Mouse (Mus musculus) embryonic facial prominence, embryonic 14.5 days (tissue): ENCODE results near the gene Mybbp1a. TPM values are rescaled to one million over a fixed set of nuclear protein-coding genes. Genes with fewer than 3 reads are reported as not detected.

Source experiments
- ATAC-seq: fragments of 200-750 bp; cut with Nextera tagmentation; 2 replicates; pipeline ENCODE4 v1.8.0; 2017; ENCODE audit warnings: low read depth, moderate number of reproducible peaks, moderate TSS enrichment
- DNase-seq: peaks from one replicate; pipeline ENCODE4 v3.0.0-alpha.2; 2015; ENCODE audit warnings: low spot score
- H3K27ac ChIP-seq: fragments of 300-500 bp; sonication (generic); replicated peaks from 2 replicates; pipeline ENCODE4 v1.5.1; 2014; ENCODE audit warnings: low read depth, mild to moderate bottlenecking, low read length, moderate library complexity
- H3K27me3 ChIP-seq: fragments of 300-500 bp; sonication (generic); replicated peaks from 2 replicates; pipeline ENCODE4 v1.6.1; 2014; ENCODE audit warnings: low read length; ENCODE audit not compliant: control insufficient read depth, insufficient read depth
- H3K36me3 ChIP-seq: fragments of 300-500 bp; sonication (generic); 2 replicates; pipeline ENCODE4 v1.6.1; 2014; ENCODE audit warnings: low read length, mixed read lengths; ENCODE audit not compliant: control insufficient read depth, insufficient read depth
- H3K4me1 ChIP-seq: fragments of 300-500 bp; sonication (generic); 2 replicates; pipeline ENCODE4 v1.6.1; 2014; ENCODE audit warnings: antibody characterized with exemption, low read length; ENCODE audit not compliant: control insufficient read depth, insufficient read depth
- H3K4me2 ChIP-seq: fragments of 300-500 bp; sonication (generic); 2 replicates; pipeline ENCODE4 v1.6.1; 2014; ENCODE audit warnings: low read depth, mild to moderate bottlenecking, low read length, moderate library complexity, mixed read lengths
- H3K4me3 ChIP-seq: fragments of 300-500 bp; sonication (generic); 2 replicates; pipeline ENCODE4 v1.5.1; 2014; ENCODE audit warnings: low read depth, mild to moderate bottlenecking, low read length
- H3K9ac ChIP-seq: fragments of 300-500 bp; sonication (generic); 2 replicates; pipeline ENCODE4 v1.6.1; 2014; ENCODE audit warnings: low read depth, mild to moderate bottlenecking, low read length, moderate library complexity, mixed read lengths
- H3K9me3 ChIP-seq: fragments of 300-500 bp; sonication (generic); 2 replicates; pipeline ENCODE4 v1.6.1; 2016; ENCODE audit warnings: low read length; ENCODE audit not compliant: control insufficient read depth
- WGBS: fragments of 180-500 bp; shearing (Covaris S2); extraction: QIAGEN DNeasy Blood & Tissue Kit; methylation state at CpG from one replicate; pipeline ENCODE4 v1.1.7; 2014; 5-methylcytosine and 5-hydroxymethylcytosine counted together
- polyA plus RNA-seq: library from polyadenylated mRNA; unstranded; fragments of >200 nt; fragmentation: Nextera tagmentation; extraction: Ambion mirVana; gene quantifications from 2 replicates; pipeline ENCODE4 v1.2.1, GENCODE M21; 2014

Gene Mybbp1a
- polyA plus RNA-seq, 1 experiment from 2014 or later, result 114 TPM

GRCm38 (mm10) chr11:72491130-72491960, 50.2 kb downstream of the Mybbp1a start:
- no peak for DNase-seq
- H3K4me1 ChIP-seq, result peaks cover 10% of the 10 kb centered on the region
- H3K4me2 ChIP-seq, result no peak overlapping the region
- H3K9me3 ChIP-seq, result no peaks in the 10 kb centered on the region
- peaks cover 32% of the 10 kb centered on the region for H3K27me3 ChIP-seq
- no peak overlapping the region for H3K9ac ChIP-seq
- H3K27ac ChIP-seq, result no peak overlapping the region
- no peak for ATAC-seq
- no peaks in the 10 kb centered on the region for H3K36me3 ChIP-seq
- no peak overlapping the region for H3K4me3 ChIP-seq
- WGBS, result 64% methylated on average over 15 of the region's 15 CpGs

GRCm38 (mm10) chr11:72494046-72494988, 53.2 kb downstream of the Mybbp1a start:
- peak; percentile 66 for DNase-seq
- no peak for ATAC-seq
- no peaks in the 10 kb centered on the region for H3K9me3 ChIP-seq
- H3K9ac ChIP-seq, result no peak overlapping the region
- no peak overlapping the region for H3K4me3 ChIP-seq
- peaks cover 3% of the 10 kb centered on the region; the same call in 1 of the 2 replicates for H3K4me1 ChIP-seq
- H3K27me3 ChIP-seq, result peaks cover 7% of the 10 kb centered on the region; the same call in 1 of the 2 replicates
- no peak overlapping the region for H3K4me2 ChIP-seq
- H3K36me3 ChIP-seq, result no peaks in the 10 kb centered on the region
- no peak overlapping the region for H3K27ac ChIP-seq
- WGBS, result 58% methylated on average over 8 of the region's 8 CpGs

- Histone ChIP-seq H3K9me3 (no peaks in the 10 kb centered on the region), H3K4me3 (no peak overlapping the region), H3K27me3 (no peaks in the 10 kb centered on the region), H3K4me2 (no peak overlapping the region), H3K27ac (no peak overlapping the region), H3K4me1 (no peaks in the 10 kb centered on the region), H3K36me3 (no peaks in the 10 kb centered on the region), H3K9ac (no peak overlapping the region)
- DNase-seq (no peak), ATAC-seq (no peak)
- WGBS, result 59% methylated on average over 3 of the region's 3 CpGs
Observed at GRCm38 (mm10) chr11:72496066-72496465, 54.9 kb downstream of the Mybbp1a start.

- ATAC-seq (no peak), DNase-seq (no peak)
- H3K9me3 ChIP-seq, result no peaks in the 10 kb centered on the region
- H3K27ac ChIP-seq, result no peak overlapping the region
- no peaks in the 10 kb centered on the region for H3K4me1 ChIP-seq
- H3K36me3 ChIP-seq, result no peaks in the 10 kb centered on the region
- H3K27me3 ChIP-seq, result no peaks in the 10 kb centered on the region
- 72% methylated on average over 1 of the region's 1 CpGs for WGBS
- no peak overlapping the region for H3K4me2 ChIP-seq
- no peak overlapping the region for H3K9ac ChIP-seq
- no peak overlapping the region for H3K4me3 ChIP-seq
Observed at GRCm38 (mm10) chr11:72496775-72497174, 55.6 kb downstream of the Mybbp1a start.

- 14% methylated on average over 4 of the region's 4 CpGs for WGBS
- no peak overlapping the region for H3K4me2 ChIP-seq
- no peak for DNase-seq
- peaks cover 5% of the 10 kb centered on the region; the same call in 1 of the 2 replicates for H3K4me1 ChIP-seq
- no peak overlapping the region for H3K9ac ChIP-seq
- no peaks in the 10 kb centered on the region for H3K9me3 ChIP-seq
- no peaks in the 10 kb centered on the region for H3K27me3 ChIP-seq
- no peaks in the 10 kb centered on the region for H3K36me3 ChIP-seq
- no peak overlapping the region for H3K27ac ChIP-seq
- ATAC-seq, result no peak
- H3K4me3 ChIP-seq, result no peak overlapping the region
Observed at GRCm38 (mm10) chr11:72497367-72497766, 56.2 kb downstream of the Mybbp1a start.

- H3K4me1 ChIP-seq, result peaks cover 14% of the 10 kb centered on the region; the same call in 1 of the 2 replicates
- H3K9ac ChIP-seq, result no peak overlapping the region
- 84% methylated on average over 4 of the region's 4 CpGs for WGBS
- H3K4me2 ChIP-seq, result no peak overlapping the region
- no peaks in the 10 kb centered on the region for H3K27me3 ChIP-seq
- H3K9me3 ChIP-seq, result no peaks in the 10 kb centered on the region
- no peak overlapping the region for H3K27ac ChIP-seq
- no peaks in the 10 kb centered on the region for H3K36me3 ChIP-seq
- H3K4me3 ChIP-seq, result no peak overlapping the region
- DNase-seq (no peak), ATAC-seq (no peak)
Observed at GRCm38 (mm10) chr11:72500139-72500538, 59.0 kb downstream of the Mybbp1a start.

Other genes starting within 250 kb of the Mybbp1a start
- gene Gm43951, start 234.5 kb upstream of the Mybbp1a start, polyA plus RNA-seq, result 0.13 and 0.15 TPM in 2 replicates
- 9.0 and 11.8 TPM in 2 replicates for gene 4933427D14Rik, start 233.9 kb upstream of the Mybbp1a start, polyA plus RNA-seq
- 197 and 203 TPM in 2 replicates for gene Txndc17, start 233.8 kb upstream of the Mybbp1a start, polyA plus RNA-seq
- gene Med31, start 225.8 kb upstream of the Mybbp1a start, polyA plus RNA-seq, result 40.6 and 42.0 TPM in 2 replicates
- 8.3 and 14.0 TPM in 2 replicates for gene Slc13a5, start 174.1 kb upstream of the Mybbp1a start, polyA plus RNA-seq
- 3.2 TPM in 2 replicates for gene Xaf1, start 139.7 kb upstream of the Mybbp1a start, polyA plus RNA-seq
- gene Fbxo39, start 126.9 kb upstream of the Mybbp1a start, polyA plus RNA-seq, result not detected in 2 replicates
- gene Tekt1, start 78.9 kb upstream of the Mybbp1a start, polyA plus RNA-seq, result 6.2 and 12.5 TPM in 2 replicates
- gene Smtnl2, start 29.6 kb upstream of the Mybbp1a start, polyA plus RNA-seq, result 24.8 and 26.7 TPM in 2 replicates
- 1.8 and 2.5 TPM in 2 replicates for gene Ggt6, start 5.8 kb upstream of the Mybbp1a start, polyA plus RNA-seq
- 6.0 and 9.5 TPM in 2 replicates for gene Spns2, start 48.5 kb downstream of the Mybbp1a start, polyA plus RNA-seq
- 0.18 and 0.54 TPM in 2 replicates for gene Spns3, start 109.2 kb downstream of the Mybbp1a start, polyA plus RNA-seq
- 58.5 and 66.8 TPM in 2 replicates for gene Ube2g1, start 165.9 kb downstream of the Mybbp1a start, polyA plus RNA-seq
- gene Ankfy1, start 248.7 kb downstream of the Mybbp1a start, polyA plus RNA-seq, result 29.2 and 31.2 TPM in 2 replicates